Mouse (Mus musculus) megakaryocyte-erythroid progenitor cell, adult 5-6 weeks (primary cell): ENCODE data around the gene Eid2b. TPM values are rescaled to one million over a fixed set of nuclear protein-coding genes. Genes with fewer than 3 reads are reported as not detected.
"Not testable (repeated sequence)": the region's sequence is repeated elsewhere in the genome, so short reads cannot be mapped to it uniquely, and the experiment has no call there.

Experiments
- ATAC-seq: replicated peaks from 2 replicates; pipeline ENCODE4 v1.8.0; 2016; ENCODE audit warnings: mild to moderate bottlenecking, inconsistent platforms; ENCODE audit not compliant: severe bottlenecking, poor library complexity, low FRiP score, low TSS enrichment
- total RNA-seq, 2 experiments: library from RNA; stranded (forward) in 1 of 2; stranded (reverse) in 1 of 2; fragments of 200-1000, 215-1000 nt in 1 of 2; fragments of >200 nt in 1 of 2; fragmentation: Nextera tagmentation in 1 of 2; gene quantifications; 2 replicates each; pipeline ENCODE4 v1.2.3; 2014 to 2017

Gene Eid2b
- total RNA-seq (2014; fragmentation: Nextera tagmentation) (2.1 and 2.9 TPM in 2 replicates), total RNA-seq (2017) (0.38 and 1.4 TPM in 2 replicates)

DNA sequence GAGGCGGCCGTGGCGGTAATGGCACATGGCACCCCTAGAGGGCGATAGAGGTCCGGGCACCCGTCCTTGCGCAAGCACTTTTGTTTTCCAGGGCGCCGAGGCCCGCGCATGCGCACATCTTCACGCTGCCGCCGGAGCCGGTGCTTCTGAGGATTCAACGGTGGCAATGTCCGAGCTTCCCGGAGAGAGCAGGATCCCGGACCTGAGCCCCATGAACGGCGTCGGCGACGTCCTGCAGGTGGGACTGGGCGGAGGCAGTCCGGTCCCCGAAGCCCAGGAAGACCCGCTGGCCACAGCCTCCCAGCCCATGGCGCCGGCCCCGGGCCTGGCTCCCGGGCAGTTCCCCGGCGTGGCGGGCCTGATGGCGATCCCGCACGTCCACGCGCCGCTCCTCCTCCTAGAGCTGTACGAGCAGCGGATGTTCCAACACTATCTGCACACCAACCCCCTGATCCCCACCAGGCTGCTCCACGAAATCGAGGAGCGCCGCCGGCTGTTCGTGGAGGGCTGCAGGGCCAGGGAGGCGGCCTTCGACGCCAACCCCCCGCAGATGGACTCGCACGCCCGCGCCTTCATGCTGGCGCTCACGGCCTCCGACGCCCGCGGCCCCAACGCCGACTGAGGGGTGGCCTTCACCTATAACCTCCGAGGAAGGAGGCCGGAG, at the start of gene Eid2b:
Gene Eid2b, plus strand, starts transcription at position 125 of the 664 bp plus-strand sequence.
- peak; percentile 88 for ATAC-seq

DNA sequence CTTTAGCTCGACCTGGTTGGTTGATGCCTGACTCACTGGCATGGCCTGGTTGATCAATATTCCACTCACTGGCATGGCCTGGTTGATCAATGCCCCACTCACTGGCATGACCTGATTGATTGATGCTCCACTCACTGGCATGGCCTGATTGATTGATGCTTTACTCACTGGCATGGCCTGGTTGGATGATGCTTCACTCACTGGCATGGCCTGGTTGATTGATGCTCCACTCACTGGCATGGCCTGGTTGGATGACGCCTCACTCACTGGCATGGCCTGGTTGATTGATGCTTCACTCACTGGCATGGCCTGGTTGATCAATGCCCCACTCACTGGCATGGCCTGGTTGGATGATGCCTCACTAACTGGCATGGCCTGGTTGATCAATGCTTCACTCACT, 33.6 kb upstream of the Eid2b start:
- not testable (repeated sequence) for ATAC-seq

DNA sequence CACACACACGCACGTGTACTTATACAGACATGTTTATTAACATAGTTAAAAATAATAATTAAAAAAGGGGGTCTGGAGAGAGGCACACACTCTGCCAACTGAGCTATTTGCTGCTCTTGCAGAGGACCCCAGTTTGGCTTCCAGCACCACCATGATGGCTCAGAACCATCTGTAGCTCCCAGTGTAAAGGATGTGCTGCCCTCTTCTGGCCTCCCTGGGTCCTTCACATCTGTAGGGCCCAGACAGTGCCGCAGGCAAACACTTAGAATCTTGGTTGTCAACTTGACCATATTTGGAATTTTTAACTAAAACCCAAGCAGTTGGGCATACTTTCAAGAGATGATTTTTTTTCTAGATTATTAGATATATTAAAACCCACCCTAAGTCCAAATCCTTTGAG, 28.6 kb upstream of the Eid2b start:
- ATAC-seq = no peak

DNA sequence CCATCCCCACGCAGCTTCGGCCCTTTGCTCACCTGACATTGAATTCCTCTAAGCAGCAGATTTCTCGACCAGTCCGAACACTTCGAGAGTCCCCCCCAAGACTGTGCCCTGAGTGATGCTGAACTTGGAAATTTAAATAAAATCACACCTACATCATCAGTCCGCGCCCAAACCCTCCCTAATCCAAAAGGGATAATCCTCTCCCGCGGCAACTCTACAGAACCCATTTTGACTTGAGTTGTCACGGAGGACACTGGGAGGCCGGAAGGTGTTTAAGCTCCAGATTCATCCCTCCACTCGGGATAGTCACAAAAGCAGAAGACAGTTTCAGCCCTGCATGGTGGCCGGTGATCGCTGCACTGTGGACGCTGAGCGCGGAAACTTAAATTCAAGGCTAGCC, 25.6 kb upstream of the Eid2b start:
- no peak for ATAC-seq

DNA sequence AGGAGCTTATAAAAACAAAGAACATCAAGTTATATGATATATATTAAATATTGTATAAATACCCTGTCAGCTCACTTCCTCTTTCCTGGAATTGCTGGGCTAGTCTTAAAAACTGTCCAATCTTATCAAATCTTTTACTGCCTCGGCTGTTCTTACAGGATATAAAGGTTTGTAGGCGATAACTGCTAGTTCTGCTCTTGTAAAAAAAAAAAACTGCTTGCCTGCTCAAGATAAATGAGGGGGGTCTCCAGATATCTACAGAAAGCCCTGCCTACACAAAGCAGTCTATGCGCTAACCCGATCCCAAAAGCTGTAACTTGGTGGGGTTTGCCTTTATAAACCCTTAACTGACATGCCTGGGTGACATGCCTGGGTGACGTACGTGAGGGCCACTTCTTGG, 22.9 kb upstream of the Eid2b start:
- no peak for ATAC-seq

DNA sequence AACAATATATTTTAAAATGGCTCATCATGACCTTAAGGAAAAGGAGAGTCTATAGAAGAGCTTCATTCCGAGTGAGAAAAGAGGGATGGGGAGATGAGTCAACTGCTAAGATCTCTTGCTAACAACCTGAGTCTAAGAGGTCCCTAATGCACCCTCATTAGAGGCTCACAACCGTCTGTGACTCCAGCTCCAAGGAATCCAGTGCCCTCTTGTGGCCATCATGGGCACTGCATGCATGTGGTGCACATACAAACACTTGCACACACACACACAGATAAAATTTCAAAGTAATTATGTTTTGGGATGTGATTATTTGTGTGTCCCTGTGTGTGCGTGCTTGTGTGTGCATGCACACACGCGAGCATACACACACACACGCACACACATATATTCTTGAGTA, 22.1 kb upstream of the Eid2b start:
- no peak for ATAC-seq

DNA sequence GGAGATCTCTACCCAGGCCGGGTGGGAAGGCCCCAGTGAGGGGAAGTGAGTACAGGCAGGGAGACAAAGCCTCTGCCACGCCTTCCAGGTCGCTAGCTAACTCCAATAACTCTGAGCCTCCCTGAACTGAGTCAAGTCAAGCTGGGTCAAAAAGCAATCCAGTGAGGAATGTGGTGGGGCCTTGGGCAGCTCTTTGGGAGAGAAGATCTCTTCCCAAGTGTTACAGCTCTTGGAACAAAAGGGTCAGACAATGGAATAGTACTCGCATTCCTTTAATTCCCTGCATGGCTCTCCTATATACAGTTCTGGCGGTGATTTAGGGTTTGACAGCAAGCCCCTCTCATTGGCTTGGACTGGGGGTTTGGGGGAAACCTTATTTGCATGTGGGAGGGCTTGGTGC, 14.7 kb upstream of the Eid2b start:
- no peak for ATAC-seq

DNA sequence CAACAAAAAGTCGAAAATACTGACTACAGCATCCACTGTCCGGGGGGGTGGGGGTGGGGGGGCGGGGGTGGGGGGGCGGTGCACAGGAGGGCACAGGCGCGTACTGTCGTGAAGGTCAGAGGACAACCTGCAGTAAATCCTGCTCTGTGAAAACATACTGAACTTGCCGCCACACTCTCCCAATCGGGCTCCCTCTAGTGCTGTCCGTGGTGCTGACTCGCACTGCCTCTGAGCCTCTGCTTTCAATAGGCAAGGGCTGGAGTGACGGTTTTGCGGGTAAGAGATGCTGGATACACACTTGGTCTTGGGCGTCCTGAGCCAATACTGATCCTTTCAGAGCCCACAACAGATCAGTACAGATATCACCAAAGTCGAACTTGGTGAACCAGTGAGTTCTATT, 13.8 kb upstream of the Eid2b start:
- ATAC-seq = peak; percentile 86

DNA sequence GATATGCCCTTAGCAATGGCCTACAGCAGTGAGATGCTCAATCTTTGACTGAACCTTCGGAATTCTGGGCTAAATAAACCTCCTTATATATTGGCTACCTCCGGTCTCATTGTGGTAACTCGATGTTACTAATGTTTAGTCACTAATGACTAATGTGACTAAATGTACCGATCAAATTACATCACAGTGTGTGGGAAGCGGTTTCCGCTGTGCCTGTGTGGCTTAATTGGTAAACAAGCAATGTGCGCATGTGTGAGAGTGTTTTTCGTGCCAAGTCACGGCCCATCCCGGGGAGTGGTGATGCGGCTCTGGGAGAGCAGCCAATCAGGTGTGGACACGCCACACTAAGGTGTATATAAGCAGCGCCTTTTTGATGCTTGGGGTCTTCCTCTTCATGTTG, 12.1 kb upstream of the Eid2b start:
- ATAC-seq = no peak

DNA sequence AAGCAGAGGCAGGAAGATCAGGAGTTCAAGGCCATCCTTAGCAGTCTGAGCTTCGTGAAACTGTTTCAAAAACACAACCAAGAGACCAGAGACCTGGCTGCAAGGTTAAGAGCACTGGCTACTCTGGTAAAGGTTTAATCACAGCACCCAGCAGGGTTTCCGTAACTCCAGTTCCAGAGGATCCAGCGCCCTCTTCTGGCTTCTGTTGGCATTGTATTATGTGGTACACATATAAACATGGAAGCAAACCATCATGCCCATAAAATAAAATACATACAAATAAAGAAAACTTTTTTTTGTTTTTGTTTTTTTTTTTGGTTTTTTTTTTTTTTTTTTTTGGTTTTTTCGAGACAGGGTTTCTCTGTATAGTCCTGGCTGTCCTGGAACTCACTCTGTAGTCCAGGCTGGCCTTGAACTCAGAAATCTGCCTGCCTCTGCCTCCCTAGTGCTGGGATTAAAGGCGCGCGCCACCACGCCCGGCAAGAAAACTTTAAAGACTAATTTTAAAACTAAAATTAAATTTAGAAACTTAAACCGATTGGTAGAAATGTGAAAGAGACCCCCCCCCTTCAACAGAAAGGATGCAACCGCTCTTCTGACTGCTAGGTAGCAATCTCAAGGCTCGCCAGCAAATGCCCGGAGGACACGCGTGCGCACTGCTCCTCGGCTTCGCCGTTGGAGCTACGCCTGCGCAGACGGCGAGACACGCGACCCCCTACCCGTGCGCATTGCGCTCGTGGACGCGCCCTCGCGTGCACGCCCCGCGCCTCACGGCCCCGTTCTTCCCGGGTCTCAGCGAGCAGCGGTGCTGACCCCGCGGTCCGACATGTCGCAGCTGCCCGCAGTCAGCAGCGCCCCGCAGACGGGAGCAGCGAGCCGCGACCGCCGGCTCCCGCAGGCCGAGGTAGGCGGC, 10.2 kb upstream of the Eid2b start, which contains the start of gene Eid2:
Gene Eid2, plus strand, starts transcription at position 753 of the 913 bp plus-strand sequence.
- ATAC-seq = no peak

DNA sequence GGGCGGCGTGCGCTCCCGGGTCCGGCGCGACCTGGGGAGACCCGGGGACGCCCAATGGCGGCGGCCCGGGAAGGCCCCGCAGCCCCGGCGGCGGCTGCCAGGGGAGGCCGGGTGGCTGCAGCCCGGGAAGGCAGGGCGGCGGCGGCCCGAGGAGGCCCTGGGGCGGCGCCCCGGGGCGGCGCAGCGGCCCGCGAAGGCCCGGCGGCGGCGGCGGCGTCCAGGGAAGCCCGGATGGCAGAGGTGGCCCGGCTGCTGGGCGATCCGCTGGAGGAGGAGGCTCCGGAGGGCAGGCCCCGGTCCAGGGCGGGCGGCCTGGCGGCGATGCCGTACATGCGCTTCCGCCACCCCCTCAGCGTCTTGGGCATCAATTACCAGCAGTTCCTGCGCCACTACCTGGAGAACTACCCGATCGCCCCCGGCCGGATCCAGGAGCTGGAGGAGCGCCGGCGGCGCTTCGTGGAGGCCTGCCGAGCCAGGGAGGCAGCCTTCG, 9.5 kb upstream of the Eid2b start:
- no peak for ATAC-seq

DNA sequence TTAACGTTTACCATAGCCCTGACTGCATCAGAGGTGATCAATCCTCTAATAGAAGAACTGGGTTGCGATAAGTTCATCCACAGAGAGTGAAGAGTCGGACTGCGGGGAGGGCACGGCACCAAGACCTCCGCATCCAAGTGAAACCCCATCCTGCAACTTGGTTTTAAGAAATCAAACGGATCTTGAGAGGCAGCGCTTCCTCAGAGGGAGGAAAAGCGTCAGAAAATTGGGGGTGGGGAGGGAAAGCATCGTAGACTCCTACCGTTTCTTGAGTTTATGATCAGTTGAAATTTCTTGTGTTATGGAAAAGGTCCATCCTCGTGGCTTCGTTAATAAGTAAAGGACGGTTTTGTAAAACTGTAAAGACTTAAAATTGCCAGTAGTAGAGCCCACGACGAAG, 9.0 kb upstream of the Eid2b start:
- ATAC-seq = no peak

DNA sequence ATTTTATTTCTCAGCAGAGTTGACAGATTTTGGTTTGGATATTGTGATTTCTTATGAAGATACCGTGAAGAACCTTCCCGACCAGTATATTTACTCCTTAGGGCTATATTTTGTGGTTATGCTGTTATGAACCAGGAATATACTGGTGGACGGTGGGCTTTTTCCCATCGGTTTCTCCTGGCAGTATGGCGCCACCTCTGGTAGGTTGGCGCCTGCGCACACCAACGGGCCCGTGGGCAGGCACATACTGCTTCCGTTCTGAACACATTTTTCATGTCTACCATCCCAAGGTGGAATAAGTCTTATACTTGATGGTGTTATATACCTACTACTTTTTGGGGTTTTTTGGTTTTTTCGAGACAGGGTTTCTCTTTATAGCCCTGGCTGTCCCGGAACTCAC, 8.2 kb upstream of the Eid2b start:
- ATAC-seq = no peak

DNA sequence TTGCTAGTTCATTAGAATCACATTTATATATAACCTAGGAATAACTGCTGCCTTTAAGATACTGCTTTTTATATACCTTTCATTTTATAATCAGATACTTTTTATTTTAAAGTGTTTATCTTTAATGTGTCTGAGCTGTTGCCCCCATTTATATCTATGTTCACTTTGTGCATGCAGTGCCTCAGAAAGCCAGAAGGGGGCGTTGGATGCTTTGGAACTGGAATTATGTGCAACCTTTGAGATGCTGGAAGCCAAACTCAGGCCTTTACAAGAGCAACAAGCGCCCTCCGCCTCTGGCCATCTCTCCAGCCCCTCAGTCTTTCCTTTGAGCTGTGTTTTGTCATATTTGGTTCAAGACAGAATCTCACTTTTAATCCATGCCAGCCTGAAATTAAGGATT, 5.8 kb upstream of the Eid2b start:
- ATAC-seq = no peak

DNA sequence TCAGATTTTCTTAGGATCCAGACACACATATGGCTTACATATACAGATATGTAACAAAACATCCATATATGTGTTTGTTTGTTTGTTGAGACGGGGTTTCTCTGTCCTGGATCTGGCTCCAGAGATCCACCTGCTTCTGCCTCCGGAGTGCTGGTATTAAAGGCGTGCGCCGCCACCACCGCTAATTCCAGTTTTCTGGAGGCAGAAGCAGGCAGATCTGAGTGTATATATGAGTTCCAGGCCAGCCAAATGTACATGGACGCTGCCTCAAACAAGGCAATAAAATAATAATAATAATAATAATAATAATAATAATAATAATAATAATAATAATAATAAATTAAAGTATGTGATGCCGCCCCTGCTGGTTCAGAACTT, 313 bp upstream of the Eid2b start:
- no peak for ATAC-seq

DNA sequence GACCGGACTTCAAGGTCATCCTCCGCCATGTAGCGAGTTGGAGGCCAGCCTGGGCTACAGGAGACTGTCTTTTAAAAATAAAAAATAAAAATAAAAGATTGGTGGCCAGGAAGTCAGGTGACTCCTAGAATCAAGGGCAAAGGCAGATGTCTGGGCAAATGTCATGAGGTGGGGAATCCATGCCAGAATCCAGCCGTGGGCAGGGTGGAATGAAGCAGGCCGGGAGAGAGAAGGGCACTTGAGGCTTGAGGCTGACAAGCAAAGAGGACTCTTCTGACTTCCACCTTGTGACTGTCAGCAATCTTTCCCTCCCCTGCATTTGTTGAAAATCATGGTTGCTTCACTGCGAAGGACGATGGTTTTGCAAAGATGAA, 727 bp downstream of the Eid2b start:
- no peak for ATAC-seq

DNA sequence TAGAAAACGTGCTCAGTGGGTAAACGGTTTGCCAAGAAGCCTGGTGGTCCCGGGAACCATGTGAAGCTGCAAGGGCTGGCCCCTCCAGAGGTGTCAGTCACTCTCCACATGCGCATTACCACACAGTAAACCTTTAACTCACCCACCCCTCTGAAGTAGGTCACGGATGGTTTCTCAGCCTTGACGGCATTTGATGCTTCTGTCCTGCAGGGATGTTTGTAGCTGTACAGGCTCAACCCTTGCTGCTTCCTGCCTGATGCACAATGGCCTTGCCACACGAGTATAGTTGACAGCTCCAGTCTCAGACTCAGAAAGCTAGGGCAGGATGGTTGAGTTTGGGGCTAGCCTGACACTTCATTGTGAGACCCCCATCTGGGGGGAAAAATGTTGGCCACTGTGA, 3.1 kb downstream of the Eid2b start:
- no peak for ATAC-seq

DNA sequence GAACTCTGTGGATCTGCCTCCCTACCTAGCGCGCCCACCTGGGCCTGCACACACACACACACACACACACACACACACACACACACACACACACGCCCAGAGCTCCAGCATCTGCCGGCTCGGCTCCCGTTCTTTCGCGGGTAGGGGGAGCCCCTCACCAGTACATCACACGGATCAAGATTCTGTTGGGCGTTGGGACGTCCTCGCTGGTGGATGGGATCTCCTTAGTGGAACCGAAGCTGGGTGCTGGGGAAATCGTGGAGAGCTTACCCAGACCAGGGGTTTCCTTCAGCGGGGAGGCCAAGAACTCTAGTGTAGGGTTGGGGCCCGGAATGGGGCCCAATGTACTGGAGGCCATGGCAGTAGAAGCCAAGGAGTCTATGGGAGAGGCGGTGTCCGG, 12.6 kb downstream of the Eid2b start:
- no peak for ATAC-seq

DNA sequence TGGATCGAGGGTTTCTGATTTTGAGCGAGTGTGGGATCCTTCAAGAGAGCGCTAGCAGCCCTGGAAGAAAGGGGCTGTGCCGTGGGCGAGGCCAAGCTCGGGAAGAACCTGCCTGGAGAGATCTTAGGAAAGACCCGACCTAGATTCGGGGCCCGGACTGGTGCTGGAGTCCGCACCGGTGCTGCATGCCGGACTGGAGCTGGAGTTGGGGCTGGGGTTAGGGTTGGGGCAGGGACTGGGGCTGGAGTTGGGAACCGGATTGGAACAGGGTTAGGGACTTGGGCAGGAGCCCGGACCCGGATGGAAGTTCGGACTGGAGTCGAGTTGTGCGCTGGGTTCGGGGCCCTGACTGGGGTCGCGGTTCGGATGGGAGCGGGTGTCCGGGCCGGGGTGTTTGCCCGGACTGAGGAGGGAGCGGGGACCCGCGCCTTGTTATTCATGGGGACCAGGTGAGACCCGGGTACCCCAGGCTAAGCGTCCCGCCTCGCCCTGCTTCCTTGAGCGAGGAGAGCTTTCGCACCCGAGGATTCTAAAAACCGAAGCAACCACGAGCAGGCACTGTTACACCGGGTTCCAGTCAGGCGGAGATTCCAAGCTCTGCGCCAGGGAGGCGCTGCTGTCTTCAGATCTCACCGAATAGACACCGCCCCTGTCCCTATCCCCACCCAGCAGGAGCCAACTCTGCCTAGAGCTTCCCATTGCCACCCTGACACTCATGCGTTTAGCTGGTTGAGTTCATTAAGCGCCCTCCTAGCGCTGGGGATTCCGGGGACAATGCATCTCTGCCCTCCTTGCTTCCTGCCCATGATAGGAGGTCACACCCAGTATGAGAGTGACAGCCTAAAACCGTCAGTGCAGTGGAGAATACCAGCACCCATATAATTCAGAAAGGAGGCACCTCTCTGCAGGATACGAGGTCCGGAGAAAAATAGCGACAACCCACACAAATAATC, 13.4 kb downstream of the Eid2b start, which contains the start of gene Selenov:
Gene Selenov, minus strand, starts transcription at position 549 of the 953 bp plus-strand sequence.
- no peak for ATAC-seq

DNA sequence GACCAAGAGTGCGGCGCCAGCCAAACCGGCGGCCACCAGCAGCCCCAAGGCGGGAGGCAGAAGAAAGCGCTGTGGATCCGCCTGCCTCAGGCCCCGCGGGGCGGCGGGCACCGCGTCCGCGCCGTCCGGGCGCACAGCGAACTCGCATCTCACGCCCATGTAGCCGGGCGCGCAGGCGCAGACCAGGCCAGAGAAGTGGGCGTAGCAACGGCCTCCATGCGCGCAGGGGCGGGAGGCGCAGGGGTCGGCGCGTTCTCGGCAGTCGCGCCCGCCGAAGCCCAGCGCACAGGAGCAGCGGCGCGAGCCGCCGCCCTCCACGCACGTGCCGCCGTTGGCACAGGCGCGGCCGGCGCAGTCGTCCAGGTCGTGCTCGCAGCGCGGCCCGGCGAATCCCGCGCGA, 16.9 kb downstream of the Eid2b start:
- ATAC-seq = no peak
